Mouse (Mus musculus) left cerebral cortex, adult 2 months (tissue): ENCODE results near the gene Gm49352. TPM values are rescaled to one million over a fixed set of nuclear protein-coding genes. Genes with fewer than 3 reads are reported as not detected.
"Not testable (repeated sequence)": the region's sequence is repeated elsewhere in the genome, so short reads cannot be mapped to it uniquely, and the experiment has no call there.

Experiments used
- DNase-seq, 2 experiments: peaks; one replicate each; pipeline ENCODE4 v3.0.0; 2021 to 2022; ENCODE audit warnings: low spot score in 2 of 2, mixed read lengths in 1 of 2; ENCODE audit errors: extremely low spot score in 1 of 2
- H3K27ac ChIP-seq: fragments of 200-600 bp; 2 replicates; pipeline ENCODE4 v1.8.1; 2022
- H3K4me3 ChIP-seq: fragments of 200-600 bp; 2 replicates; pipeline ENCODE4 v1.8.1; 2022
- CTCF ChIP-seq: fragments of 200-600 bp; IDR thresholded peaks from 2 replicates; pipeline ENCODE4 v1.8.1; 2022; ENCODE audit warnings: antibody characterized with exemption, mild to moderate bottlenecking, moderate library complexity
- intact Hi-C: fragments of 180-260 bp; cut with DNase I; formaldehyde crosslinking; loops from one replicate; pipeline ENCODE4 v1.15.1; 2025
- long read RNA-seq, 2 experiments: library from polyadenylated mRNA; stranded (forward); transcript quantifications; one replicate each; pipeline ENCODE4 v2.0.0; 2021; ENCODE audit warnings: borderline mapping rate in 2 of 2
- total RNA-seq, 2 experiments: library from RNA; stranded (reverse); gene quantifications; 2 replicates each; pipeline ENCODE4 v1.2.3; 2021

The Gm49352 gene
- total RNA-seq: not detected
- long read RNA-seq, experiment 1: 0 reads
- long read RNA-seq, experiment 2: 0 reads

DNA sequence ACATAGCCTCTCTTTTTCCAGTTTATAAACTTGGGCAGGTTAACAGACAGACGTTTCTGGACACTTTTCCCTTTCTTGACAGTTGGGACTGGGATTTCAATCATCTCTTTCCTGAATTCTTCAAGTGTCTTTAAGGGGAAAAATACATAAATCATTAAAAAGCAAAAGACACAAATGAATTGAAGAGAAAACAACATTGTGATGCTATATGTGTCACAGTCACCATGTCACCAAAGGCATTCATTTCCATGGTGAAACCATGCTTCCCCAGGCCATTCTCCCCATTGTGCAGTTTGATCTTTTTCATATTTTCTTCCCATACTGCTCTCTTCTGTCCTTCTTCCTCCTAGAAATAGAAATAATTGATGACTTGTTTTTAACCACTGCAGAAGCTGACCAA is at the start of gene Gm49352:
TSS of gene Gm49352 (minus strand) at position 101 of the 400 bp plus-strand sequence.
- not testable (repeated sequence) for H3K27ac ChIP-seq, DNase-seq, H3K4me3 ChIP-seq
- intact Hi-C loops: loop anchor here (5.0 kb wide), 1 partner anchor 76 kb away; no protein-coding TSS in a partner anchor

DNA sequence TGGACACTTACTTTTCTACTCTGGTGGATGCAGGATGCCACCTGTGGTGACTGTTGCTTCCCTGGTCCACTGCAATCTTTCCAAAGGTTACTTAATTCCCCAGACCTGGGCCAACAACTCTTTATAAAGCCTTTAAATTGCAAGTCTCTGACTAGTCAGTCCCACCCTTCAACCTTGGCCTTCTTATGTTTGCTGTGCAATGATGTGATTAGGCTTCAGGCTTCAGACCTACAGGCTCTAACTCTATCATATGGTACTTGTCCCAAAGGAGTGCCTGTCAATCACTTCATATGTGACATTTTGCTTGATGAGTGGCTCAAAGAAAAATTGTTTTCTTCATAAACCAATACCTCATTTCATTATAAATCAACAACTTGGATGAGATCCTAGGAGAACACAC is 2.1 kb upstream of the Gm49352 start, which contains the start of gene Cts3:
TSS of gene Cts3 (minus strand) at position 101 of the 400 bp plus-strand sequence.
- H3K27ac ChIP-seq: no peak within 1 kb of the TSS
- no peak for DNase-seq
- H3K4me3 ChIP-seq: no peak within 1 kb of the TSS
- intact Hi-C loops: no loop called here
- no peak for TF ChIP-seq CTCF

DNA sequence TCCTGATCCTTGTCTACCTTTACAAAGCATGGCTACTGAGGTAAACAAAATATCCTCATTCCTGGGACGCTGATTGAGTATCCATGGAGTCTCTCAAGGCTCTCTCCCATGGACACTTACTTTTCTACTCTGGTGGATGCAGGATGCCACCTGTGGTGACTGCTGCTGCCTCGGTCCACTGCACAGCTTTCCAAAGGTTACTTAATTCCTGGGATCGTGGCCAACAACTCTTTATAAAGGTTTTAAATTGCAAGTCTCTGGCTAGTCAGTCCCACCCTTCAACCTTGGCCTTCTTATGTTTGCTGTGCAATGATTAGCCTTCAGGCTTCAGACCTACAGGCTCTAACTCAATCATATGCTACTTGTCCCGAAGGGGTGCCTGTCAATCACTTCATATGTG is 26.3 kb downstream of the Gm49352 start, which contains the start of gene Ctsm:
TSS of gene Ctsm (minus strand) at position 209 of the 400 bp plus-strand sequence.
- intact Hi-C loops: no loop called here
- no peak for TF ChIP-seq CTCF
- H3K27ac ChIP-seq: no peak within 1 kb of the TSS
- H3K4me3 ChIP-seq: no peak within 1 kb of the TSS
- DNase-seq: no peak

Other genes with a start within 250 kb of the Gm49352 start
- not detected for gene Cts7, start 210.0 kb downstream of the Gm49352 start, total RNA-seq
- gene Ctsm, start 26.3 kb downstream of the Gm49352 start, total RNA-seq: not detected
- not detected for gene Cts3, start 2.0 kb upstream of the Gm49352 start, total RNA-seq